Mouse (Mus musculus) liver, adult 2 months (tissue): ENCODE data around the gene Tead1.

Source experiments
- CTCF ChIP-seq: fragments of 200-500 bp; IDR thresholded peaks from 2 replicates; pipeline ENCODE4 v1.5.1; 2011; ENCODE audit warnings: low read depth, low read length, control low read depth
- POLR2A ChIP-seq: fragments of 200-500 bp; IDR thresholded peaks from 2 replicates; pipeline ENCODE4 v1.6.1; 2011; ENCODE audit warnings: low read length, control low read depth; ENCODE audit not compliant: insufficient read depth; ENCODE audit errors: extremely low read depth

DNA sequence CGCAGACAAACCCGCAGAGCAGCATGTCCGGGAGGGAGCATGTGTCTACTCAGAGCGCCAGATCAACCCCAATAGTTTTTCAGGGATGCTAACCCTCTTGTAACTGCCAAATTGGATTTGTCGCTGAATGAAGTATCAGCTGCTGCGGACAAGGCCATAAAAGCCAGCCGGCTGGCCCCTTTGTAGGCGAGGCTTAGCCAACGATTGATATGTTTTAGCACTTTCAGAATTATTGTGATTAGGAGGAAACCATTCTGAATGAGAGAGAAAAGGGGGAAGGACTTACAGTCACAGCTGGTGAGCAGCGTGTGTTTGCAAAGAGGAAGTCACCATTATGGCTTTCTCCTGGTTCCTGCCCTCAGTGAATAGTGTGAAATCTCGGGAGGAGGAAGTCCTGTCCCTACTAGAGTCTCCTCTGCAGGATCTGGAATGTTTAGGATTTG lies 146.2 kb downstream of the Tead1 start:
- no peak for TF ChIP-seq POLR2A
- TF ChIP-seq CTCF = no peak
